Mouse (Mus musculus) limb, embryonic 11.5 days (tissue): ENCODE measurements around the gene Dhrs13. TPM values are rescaled to one million over a fixed set of nuclear protein-coding genes. Genes with fewer than 3 reads are reported as not detected.
A peak's percentile ranks its signal among the peaks of the same experiment; 100 is the strongest.

Source experiments
- microRNA counts: library from miRNA; unstranded; fragments of <30 nt; microRNA quantifications from one replicate; lab custom pipeline; 2016
- microRNA-seq: library from miRNA; unstranded; fragments of <30 nt; microRNA quantifications from one replicate; pipeline ENCODE4, GENCODE M21; 2016
- polyA plus RNA-seq: library from polyadenylated mRNA; unstranded; fragments of >200 nt; fragmentation: Nextera tagmentation; extraction: Ambion mirVana; gene quantifications from 2 replicates; pipeline ENCODE4 v1.2.1, GENCODE M21; 2014

Gene Dhrs13
- polyA plus RNA-seq, 1 experiment from 2014 or later, result 19.1 TPM

MicroRNAs within 50 kb of the gene (microRNA counts, 519-probe panel; counts per million panel counts)
- microRNA mmu-miR-144 (lab: Ali Mortazavi, UCI) (4,587 counts per million, percentile 72 among the panel's probes with 10 or more counts), microRNA mmu-miR-451 (lab: Ali Mortazavi, UCI) (2,649 counts per million, percentile 26 among the panel's probes with 10 or more counts)

Small RNA genes within 50 kb of the gene (microRNA-seq; reads per million reads assigned to microRNA genes)
- gene Mir144 (32.3 reads per million, percentile 35 among the genes with 10 or more reads in this experiment), gene Mir451a (not detected), gene Mir451b (not detected)

Other genes with a start within 250 kb of the Dhrs13 start
- gene Gm10277, start 244.5 kb upstream of the Dhrs13 start, polyA plus RNA-seq, result 0.47 and 0.68 TPM in 2 replicates
- 0.30 and 0.72 TPM in 2 replicates for gene Pipox, start 138.2 kb upstream of the Dhrs13 start, polyA plus RNA-seq
- gene Sez6, start 101.5 kb upstream of the Dhrs13 start, polyA plus RNA-seq, result 0.10 and 0.23 TPM in 2 replicates
- 19.6 and 21.1 TPM in 2 replicates for gene Phf12, start 49.5 kb upstream of the Dhrs13 start, polyA plus RNA-seq
- gene Flot2, start 5.7 kb downstream of the Dhrs13 start, polyA plus RNA-seq, result 48.7 and 49.5 TPM in 2 replicates
- gene Eral1, start 48.1 kb downstream of the Dhrs13 start, polyA plus RNA-seq, result 44.3 and 44.4 TPM in 2 replicates
- gene Fam222b, start 62.4 kb downstream of the Dhrs13 start, polyA plus RNA-seq, result 21.8 and 24.6 TPM in 2 replicates
- 92.6 and 114 TPM in 2 replicates for gene Traf4, start 133.3 kb downstream of the Dhrs13 start, polyA plus RNA-seq
- 15.0 and 15.5 TPM in 2 replicates for gene Nek8, start 144.4 kb downstream of the Dhrs13 start, polyA plus RNA-seq
- 8.7 and 10.4 TPM in 2 replicates for gene Tlcd1, start 144.4 kb downstream of the Dhrs13 start, polyA plus RNA-seq
- gene Rpl23a, start 151.3 kb downstream of the Dhrs13 start, polyA plus RNA-seq, result 1,529 and 1,574 TPM in 2 replicates
- 142 and 144 TPM in 2 replicates for gene Rab34, start 156.2 kb downstream of the Dhrs13 start, polyA plus RNA-seq
- 0.84 and 1.3 TPM in 2 replicates for gene Proca1, start 161.1 kb downstream of the Dhrs13 start, polyA plus RNA-seq
- 44.0 and 44.9 TPM in 2 replicates for gene Sdf2, start 213.5 kb downstream of the Dhrs13 start, polyA plus RNA-seq
- gene Supt6, start 213.7 kb downstream of the Dhrs13 start, polyA plus RNA-seq, result 30.8 and 34.1 TPM in 2 replicates
- gene 2610507B11Rik, start 229.5 kb downstream of the Dhrs13 start, polyA plus RNA-seq, result 71.5 and 72.6 TPM in 2 replicates